Mouse (Mus musculus): ENCODE data around the gene Med13.

DNA sequence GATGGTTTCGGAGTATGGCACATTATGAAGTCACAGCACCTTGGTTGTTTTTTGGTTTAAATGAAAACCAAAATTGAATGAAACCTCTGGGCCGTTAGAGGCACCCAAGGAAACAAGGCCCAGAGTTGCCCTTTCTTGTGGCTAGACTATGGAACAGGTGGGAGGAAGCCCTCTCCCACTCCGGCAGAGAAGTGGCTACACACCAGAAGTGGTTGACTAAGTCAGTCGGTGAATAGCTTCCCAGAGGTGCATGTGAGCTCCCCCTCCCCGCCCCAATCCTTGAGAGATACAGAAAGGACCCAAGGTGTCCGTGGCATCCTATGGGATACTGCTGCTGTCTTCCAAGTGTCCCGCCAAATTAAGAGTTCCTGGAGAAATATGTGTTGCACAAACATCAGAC is 13.9 kb upstream of the Med13 start:
- TF ChIP-seq POLR2A (IDR thresholded peaks at IDR 0.05; ENCODE audit: low read depth, low read length) (no peak), CTCF (conservative IDR thresholded peaks at IDR 0.05; ENCODE audit: insufficient read depth, insufficient read length, low read depth, low read length) (no peak)

All from kidney, adult 2 months (tissue).